Mouse (Mus musculus): ENCODE results near the gene Olfr1537.

Olfr1537 gene

GRCm38 (mm10) chr9:39249894-39250293 lies at the start of gene Olfr1537:
Olfr1537 (minus strand) TSS chr9:39249994.
- no peak for DNase-seq (ENCODE audit: low spot score in 2 of 2)

- no peak for DNase-seq (ENCODE audit: low spot score in 2 of 2)
Measured at GRCm38 (mm10) chr9:39287136-39287535, 37.3 kb upstream of the Olfr1537 start.

GRCm38 (mm10) chr9:39276718-39277117 lies 26.9 kb upstream of the Olfr1537 start, which contains the start of gene Olfr945:
Olfr945 (minus strand) TSS chr9:39276818.
- DNase-seq (ENCODE audit: low spot score in 2 of 2): no peak

GRCm38 (mm10) chr9:39201620-39202019 lies 48.2 kb downstream of the Olfr1537 start, which contains the start of gene Olfr944:
Olfr944 (plus strand) TSS chr9:39201920.
- DNase-seq (ENCODE audit: low spot score in 2 of 2): no peak
